Mouse (Mus musculus): ENCODE data around the gene Crybg3.

- TF ChIP-seq POLR2AphosphoS5 (IDR thresholded peaks at IDR 0.05; ENCODE audit: insufficient replicate concordance, low read depth, low read length) = no peak
- TF ChIP-seq CTCF (IDR thresholded peaks at IDR 0.05; ENCODE audit: low read depth, low read length) = no peak
These were observed 137.2 kb downstream of the Crybg3 start for GRCm38 (mm10) chr16:59463567-59463966.

Data from G1E (cell line).